Mouse (Mus musculus) adrenal gland, postnatal 10 days (tissue): ENCODE measurements at regions not wholly inside any gene's neighbourhood (a gene's known extent, or its start where the extent isn't known, plus 50 kb on each side); places are given as distances from the start of the nearest gene placed in this dataset.

Source experiments
- DNase-seq: peaks from one replicate; pipeline ENCODE4 v3.0.0; 2021; ENCODE audit warnings: mixed read lengths

GRCm38 (mm10) chr6:81323690-81324089, 599.8 kb upstream of the Gcfc2 start:
- no peak for DNase-seq

GRCm38 (mm10) chr6:81363969-81364529, 559.4 kb upstream of the Gcfc2 start:
- no peak for DNase-seq

GRCm38 (mm10) chr6:81388484-81388883, 535.0 kb upstream of the Gcfc2 start:
- DNase-seq: no peak

GRCm38 (mm10) chr6:81403122-81403521, 520.3 kb upstream of the Gcfc2 start:
- no peak for DNase-seq

GRCm38 (mm10) chr6:81413611-81414010, 509.9 kb upstream of the Gcfc2 start:
- DNase-seq: no peak

- no peak for DNase-seq
Measured at GRCm38 (mm10) chr6:81434745-81435144, 488.7 kb upstream of the Gcfc2 start.

- no peak for DNase-seq
Measured at GRCm38 (mm10) chr6:81438951-81439722, 484.3 kb upstream of the Gcfc2 start.

GRCm38 (mm10) chr6:81441396-81441795, 482.1 kb upstream of the Gcfc2 start:
- DNase-seq: no peak

- DNase-seq: no peak
Measured at GRCm38 (mm10) chr6:81446019-81446800, 477.3 kb upstream of the Gcfc2 start.

GRCm38 (mm10) chr6:81447701-81448100, 475.8 kb upstream of the Gcfc2 start:
- DNase-seq: no peak

- DNase-seq: no peak
Measured at GRCm38 (mm10) chr6:81448366-81448765, 475.1 kb upstream of the Gcfc2 start.

GRCm38 (mm10) chr6:81461095-81461494, 462.4 kb upstream of the Gcfc2 start:
- no peak for DNase-seq

- no peak for DNase-seq
Measured at GRCm38 (mm10) chr6:81464442-81464841, 459.0 kb upstream of the Gcfc2 start.

- DNase-seq: no peak
Measured at GRCm38 (mm10) chr6:81466536-81466935, 456.9 kb upstream of the Gcfc2 start.

GRCm38 (mm10) chr6:81471340-81471955, 452.0 kb upstream of the Gcfc2 start:
- no peak for DNase-seq

GRCm38 (mm10) chr6:81472506-81472905, 451.0 kb upstream of the Gcfc2 start:
- no peak for DNase-seq

GRCm38 (mm10) chr6:81474786-81475185, 448.7 kb upstream of the Gcfc2 start:
- DNase-seq: no peak

GRCm38 (mm10) chr6:81487006-81487405, 436.5 kb upstream of the Gcfc2 start:
- no peak for DNase-seq

GRCm38 (mm10) chr6:81496239-81496638, 427.2 kb upstream of the Gcfc2 start:
- DNase-seq: peak; percentile 3

- no peak for DNase-seq
Measured at GRCm38 (mm10) chr6:81517185-81517584, 406.3 kb upstream of the Gcfc2 start.

- DNase-seq: no peak
Measured at GRCm38 (mm10) chr6:81562260-81562659, 361.2 kb upstream of the Gcfc2 start.

GRCm38 (mm10) chr6:81563192-81563591, 360.3 kb upstream of the Gcfc2 start:
- DNase-seq: no peak

- no peak for DNase-seq
Measured at GRCm38 (mm10) chr6:81564295-81564694, 359.2 kb upstream of the Gcfc2 start.
